Comparison of ENCODE assay signal across 26 mouse cellular contexts in the genomic region with DNA sequence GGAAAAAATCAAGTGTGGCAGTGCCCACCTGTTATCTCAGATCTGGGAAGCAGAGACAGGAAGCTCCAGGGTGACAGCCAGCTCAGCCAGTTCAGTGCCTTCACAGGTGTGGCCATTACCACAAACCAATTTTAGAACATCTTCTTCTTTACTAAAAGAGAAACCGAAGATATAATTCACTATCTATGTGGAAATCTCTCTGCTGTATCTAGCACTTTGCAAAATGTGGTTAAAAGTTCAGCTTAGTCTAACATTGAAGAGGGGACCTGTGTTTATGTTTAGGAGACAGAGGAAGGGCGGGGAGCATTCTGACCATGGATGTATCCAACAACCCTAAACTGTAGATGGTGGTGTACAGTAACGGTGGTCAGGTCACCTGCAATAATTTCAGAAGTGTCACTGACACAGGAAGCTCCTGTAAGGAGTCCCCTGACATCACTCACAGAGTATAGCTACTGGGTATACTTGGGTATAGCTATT. TPM values are rescaled to one million over a fixed set of nuclear protein-coding genes. Genes with fewer than 3 reads are reported as not detected.
A peak's percentile ranks its signal among the peaks of the same experiment; 100 is the strongest.
DNase-seq lines count a peak whose midpoint lies in the region; TF ChIP-seq lines count a peak whose summit lies in the region.
"Had no signal": no experiment of that assay in that cellular context is flagged by ENCODE, and none has a peak within 500 bp of the region (broad histone marks: within the 10 kb centered on the region; RNA-seq: fewer than 3 reads in every experiment).

No protein-coding gene starts in this region.

- no peaks in the 10 kb centered on the region for H3K27me3 ChIP-seq in small intestine, adult 2 months (ENCODE audit: control insufficient read depth, insufficient read depth, low read length)
- H3K27me3 ChIP-seq: embryonic facial prominence, embryonic 13.5 days; intestine, embryonic 15.5 days; limb, embryonic 15.5 days; liver, embryonic 15.5 days had no signal

- DNase-seq in layer of hippocampus, adult 2 months (ENCODE audit: low spot score in 2 of 2): no peak
- no peak for DNase-seq in layer of hippocampus, postnatal 10 days (ENCODE audit: low spot score in 2 of 2)
- peak; percentile 82 for DNase-seq in CD4-positive helper T cell, adult 2 months (ENCODE audit: low read depth, low spot score)
- peak; percentile 90 for DNase-seq in induced T-regulatory cell, adult 2 months (ENCODE audit: low read depth)
- DNase-seq in gastrocnemius, postnatal 25 days: no peak
- no peak for DNase-seq in heart, adult 9 months (ENCODE audit: low spot score in 2 of 2)
- no peak for DNase-seq in cerebellum, adult 18-20 months
- DNase-seq: adrenal gland, postnatal 10 days; cerebellum, postnatal 10 days; midbrain, embryonic 14.5 days; retina, postnatal 1 day had no signal

- 81% methylated on average over 3 of the region's 3 CpGs for WGBS in small intestine, adult 2 months

- no peak for TF ChIP-seq CTCF in layer of hippocampus, adult 2 months (conservative IDR thresholded peaks at IDR 0.05)
- no peak for TF ChIP-seq CTCF in small intestine, adult 2 months (IDR thresholded peaks at IDR 0.05; ENCODE audit: extremely low read depth, insufficient read length, insufficient replicate concordance, low read depth, low read length)

- H3K27ac ChIP-seq in layer of hippocampus, adult 2 months: peak overlapping the region; percentile 28; the same call in 1 of the 2 replicates
- peak overlapping the region; percentile 35; the same call in 1 of the 2 replicates for H3K27ac ChIP-seq in small intestine, adult 2 months (ENCODE audit: insufficient read depth, low read depth, low read length)
- H3K27ac ChIP-seq: embryonic facial prominence, embryonic 13.5 days; heart, embryonic 10.5 days; intestine, embryonic 15.5 days; kidney, postnatal 0 days; limb, embryonic 15.5 days; liver, embryonic 15.5 days; stomach, postnatal 0 days had no signal

- H3K4me3 ChIP-seq in layer of hippocampus, adult 2 months: no peak overlapping the region
- H3K4me3 ChIP-seq in small intestine, adult 2 months (ENCODE audit: low read depth, low read length): no peak overlapping the region; the same call in 1 of the 2 replicates
- H3K4me3 ChIP-seq: embryonic facial prominence, embryonic 13.5 days; heart, embryonic 10.5 days; intestine, embryonic 15.5 days; limb, embryonic 15.5 days; liver, embryonic 15.5 days had no signal

- no peaks in the 10 kb centered on the region for H3K36me3 ChIP-seq in small intestine, adult 2 months (ENCODE audit: control insufficient read depth, insufficient read depth, low read length)
- H3K36me3 ChIP-seq: embryonic facial prominence, embryonic 13.5 days; heart, embryonic 10.5 days; intestine, embryonic 15.5 days; limb, embryonic 15.5 days; liver, embryonic 15.5 days had no signal

- H3K4me1 ChIP-seq in small intestine, adult 2 months (ENCODE audit: control insufficient read depth, insufficient read depth, insufficient read length, low read length): 0 out of 2 replicates have a peak, but pooled peaks cover 1% of the 10 kb centered on the region
- H3K4me1 ChIP-seq: embryonic facial prominence, embryonic 13.5 days; heart, embryonic 10.5 days; intestine, embryonic 15.5 days; limb, embryonic 15.5 days; liver, embryonic 15.5 days had no signal

- no peak for TF ChIP-seq POLR2A in small intestine, adult 2 months (IDR thresholded peaks at IDR 0.05; ENCODE audit: low read depth, low read length)

RNA-seq across cellular contexts. Expression of gene Tigit, which starts 26.3 kb away (rescaled TPM):
- total RNA-seq in layer of hippocampus, adult 2 months (2021): not detected
- not detected for total RNA-seq in layer of hippocampus, postnatal 10 days (2021)
- 5.0 and 8.6 TPM in 2 replicates for polyA plus RNA-seq in small intestine, adult 2 months (2012; rRNA removed)
- not detected for total RNA-seq in gastrocnemius, postnatal 25 days (2021)
- total RNA-seq: adrenal gland, postnatal 10 days; gastrocnemius, postnatal 4 days; layer of hippocampus, adult 18-20 months; left cerebral cortex, postnatal 25 days had no signal
- polyA plus RNA-seq: embryonic facial prominence, embryonic 13.5 days; forebrain, embryonic 16.5 days; heart, embryonic 10.5 days; heart, postnatal 0 days; hindbrain, embryonic 11.5 days; intestine, embryonic 15.5 days; kidney, postnatal 0 days; limb, embryonic 15.5 days; liver, embryonic 15.5 days; lung, embryonic 16.5 days; midbrain, embryonic 14.5 days; stomach, postnatal 0 days had no signal

Comparison
In these comparisons a context has a peak if more than half of its experiments do, and no peak if none do; other contexts are left out.
1. DNase-seq: peak in CD4-positive helper T cell, adult 2 months (single experiment) and induced T-regulatory cell, adult 2 months (single experiment); none in layer of hippocampus, adult 2 months (0 of 2), layer of hippocampus, postnatal 10 days (0 of 2), gastrocnemius, postnatal 25 days (single experiment), heart, adult 9 months (0 of 2) and cerebellum, adult 18-20 months (0 of 2).